Mouse (Mus musculus) E14TG2a.4 (cell line): ENCODE measurements around the gene Dmbt1.

ENCODE experiments used
- CTCF ChIP-seq: conservative IDR thresholded peaks from 2 replicates; pipeline ENCODE4 v1.5.1; 2014; ENCODE audit warnings: low read length
- NANOG ChIP-seq: IDR thresholded peaks from 2 replicates; pipeline ENCODE4 v1.6.1; 2014; ENCODE audit warnings: borderline replicate concordance, low read length, mixed read lengths
- POU5F1 ChIP-seq: IDR thresholded peaks from 2 replicates; pipeline ENCODE4 v1.6.1; 2014; ENCODE audit warnings: low read length, borderline replicate concordance

DNA sequence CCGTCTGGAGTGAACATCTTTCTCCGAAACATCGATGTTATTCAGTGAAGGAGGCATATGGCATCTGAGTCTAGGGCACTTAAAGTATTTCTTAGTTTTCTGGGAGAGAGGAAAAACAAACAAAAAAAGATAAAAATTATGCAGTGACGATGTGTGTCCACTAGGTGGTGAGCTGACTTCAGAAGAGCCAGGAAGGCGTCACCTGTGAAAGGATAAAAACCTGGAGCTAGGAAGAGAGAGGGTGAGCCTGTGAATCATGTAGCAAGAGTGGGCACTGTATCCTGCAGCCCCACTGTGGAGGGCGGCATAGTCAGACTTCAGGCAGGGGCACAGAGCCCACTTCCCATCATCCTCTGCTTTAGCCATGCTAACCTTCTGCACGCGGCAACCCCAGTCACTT, 37.9 kb upstream of the Dmbt1 start:
- peak; percentile 60 for TF ChIP-seq CTCF
- TF ChIP-seq NANOG: no peak
- no peak for TF ChIP-seq POU5F1
